Mouse (Mus musculus) adrenal gland, postnatal 10 days (tissue): ENCODE results near the gene Spata19. TPM values are rescaled to one million over a fixed set of nuclear protein-coding genes. Genes with fewer than 3 reads are reported as not detected.

Experiments used
- DNase-seq: peaks from one replicate; pipeline ENCODE4 v3.0.0; 2021; ENCODE audit warnings: mixed read lengths
- long read RNA-seq, 2 experiments: library from polyadenylated mRNA; stranded (forward); transcript quantifications; one replicate each; pipeline ENCODE4 v2.0.0; 2021
- total RNA-seq, 2 experiments: library from RNA; stranded (reverse); gene quantifications; 2 replicates each; pipeline ENCODE4 v1.2.3; 2021

Gene Spata19
- not detected for total RNA-seq
- long read RNA-seq, experiment 1, result 0 reads
- long read RNA-seq, experiment 2, result 0 reads

DNA sequence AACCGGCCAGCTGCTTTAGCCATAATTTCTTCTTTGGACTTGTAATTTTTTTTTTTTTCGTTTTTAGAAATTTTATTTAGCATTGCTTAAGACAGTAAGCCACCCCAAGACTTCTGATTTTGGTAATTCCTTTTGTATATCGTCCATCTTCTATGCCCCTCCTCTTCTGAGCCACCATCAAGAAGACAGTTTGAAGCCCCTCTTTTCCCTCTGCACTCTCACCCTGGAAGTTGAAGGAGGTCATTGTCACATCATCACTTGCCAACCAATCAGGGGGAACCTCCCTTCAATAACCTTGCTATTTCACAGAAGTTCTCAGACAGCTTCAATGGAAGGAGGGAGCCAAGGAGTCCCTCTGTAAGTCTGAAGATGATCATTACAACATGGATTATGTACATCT, at the start of gene Spata19:
Gene Spata19 (plus strand): TSS at position 301 of the 400 bp plus-strand sequence.
- DNase-seq, result no peak

DNA sequence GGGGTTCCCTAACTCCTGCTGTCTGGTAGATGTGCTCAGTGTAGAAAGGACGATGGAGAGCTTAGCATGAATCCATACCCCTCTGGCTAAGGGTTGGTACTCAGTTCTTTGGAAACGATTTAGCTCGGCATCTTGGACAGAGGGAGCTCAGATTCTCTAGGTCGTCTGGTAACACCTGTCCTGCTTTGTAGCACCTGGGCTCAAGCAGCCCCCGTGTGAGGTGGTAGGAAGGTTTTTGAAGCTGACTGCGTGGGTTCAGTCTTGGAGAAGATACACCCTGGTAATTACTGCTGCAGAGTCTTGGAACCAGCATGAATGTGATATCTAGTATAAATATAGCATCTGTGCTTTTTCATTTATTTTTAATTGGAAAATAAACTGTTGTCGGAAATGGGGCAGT, 43.5 kb upstream of the Spata19 start:
- no peak for DNase-seq

DNA sequence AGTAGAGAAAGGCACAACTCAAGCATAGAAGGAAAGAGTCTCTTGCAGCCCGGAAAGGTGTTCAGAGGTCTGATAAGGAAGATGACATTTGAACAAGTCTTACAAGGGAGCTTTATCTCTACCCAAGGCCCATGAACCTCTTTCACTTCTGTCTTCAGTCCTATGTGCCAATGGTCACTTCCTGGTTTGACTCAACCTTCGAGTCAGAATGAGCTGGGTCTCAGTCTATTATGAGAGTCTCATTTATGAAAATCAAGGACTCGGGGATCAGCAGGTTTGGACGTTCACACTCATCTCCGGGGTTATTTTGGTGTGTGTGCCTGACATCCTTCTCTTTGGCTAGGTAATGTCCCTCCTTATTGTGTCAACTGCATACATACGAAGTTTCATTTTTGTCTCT, 38.7 kb upstream of the Spata19 start:
- no peak for DNase-seq

DNA sequence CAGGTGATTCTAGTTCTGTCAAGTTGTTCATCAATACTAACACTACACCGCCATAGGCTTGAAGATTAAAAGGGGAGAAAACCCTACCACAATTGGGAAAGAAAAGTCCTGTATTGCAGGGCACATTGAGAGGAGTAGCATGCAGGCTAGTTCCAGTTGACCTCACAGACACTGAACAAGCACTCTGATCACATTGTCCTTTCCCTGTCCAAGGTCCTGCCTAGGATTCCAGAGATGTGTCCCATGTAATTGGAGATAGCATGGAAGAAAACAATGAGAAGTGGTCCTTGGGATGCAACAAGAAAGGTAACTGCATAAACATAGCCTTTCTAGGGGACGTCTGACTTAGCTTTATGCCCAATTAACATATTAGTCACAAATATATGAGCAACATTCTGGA, 29.4 kb upstream of the Spata19 start:
- no peak for DNase-seq

DNA sequence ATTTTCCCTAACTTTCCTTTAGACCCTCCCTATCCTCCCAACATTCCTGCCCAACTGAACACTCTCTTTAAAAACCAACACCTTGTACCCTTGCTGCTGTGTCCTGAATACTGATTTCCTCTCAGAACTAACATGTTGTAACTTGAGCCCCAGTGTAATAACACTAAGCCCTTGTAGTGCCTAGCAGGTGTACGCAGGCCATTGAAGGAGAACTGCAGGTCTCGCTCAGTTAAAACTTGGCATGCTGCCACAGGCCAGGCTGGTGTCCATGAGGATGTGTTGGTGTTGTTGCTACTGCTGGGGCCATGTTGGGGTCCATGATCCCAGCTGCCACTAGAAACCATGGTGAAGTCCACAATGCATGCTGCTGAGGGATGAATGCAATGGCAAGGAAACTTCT, 27.5 kb upstream of the Spata19 start:
- no peak for DNase-seq

DNA sequence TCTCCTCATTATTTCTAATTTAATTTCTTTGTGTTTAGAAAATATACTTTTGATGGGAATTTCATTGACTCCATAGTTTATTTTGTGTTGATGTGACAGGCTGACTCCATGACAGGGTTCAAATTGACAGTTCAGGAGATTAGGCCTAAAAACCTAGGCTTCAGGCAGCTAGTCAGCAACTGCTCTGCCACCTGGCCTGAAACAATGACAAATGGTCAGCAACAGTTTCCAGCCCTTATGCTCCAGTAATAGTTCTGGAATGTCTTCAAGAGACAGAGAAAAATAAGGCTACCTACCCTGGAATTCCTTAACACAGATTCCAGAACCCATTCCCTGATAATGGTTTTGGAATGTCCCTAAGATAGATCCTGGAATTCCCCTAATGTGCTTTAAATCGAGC, 20.9 kb upstream of the Spata19 start:
- no peak for DNase-seq

DNA sequence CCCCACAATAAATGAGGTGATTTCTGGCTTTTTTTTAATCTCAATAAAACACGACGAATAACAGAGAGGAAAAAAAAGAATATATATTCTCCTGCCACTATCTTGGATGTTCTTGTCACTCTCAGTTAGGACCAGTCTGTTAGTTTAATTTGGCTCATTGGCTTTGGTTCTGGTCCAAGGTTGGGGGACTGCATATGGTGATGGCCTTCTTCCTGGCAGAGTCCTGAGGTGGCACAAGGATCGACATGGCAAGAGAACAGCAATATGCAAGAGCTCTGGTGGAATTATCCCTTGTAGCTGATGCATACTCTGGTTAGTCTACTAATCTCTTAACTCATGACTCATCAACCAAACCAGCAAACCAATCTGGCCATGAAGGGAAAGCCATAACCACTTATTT, 9.6 kb upstream of the Spata19 start:
- no peak for DNase-seq

DNA sequence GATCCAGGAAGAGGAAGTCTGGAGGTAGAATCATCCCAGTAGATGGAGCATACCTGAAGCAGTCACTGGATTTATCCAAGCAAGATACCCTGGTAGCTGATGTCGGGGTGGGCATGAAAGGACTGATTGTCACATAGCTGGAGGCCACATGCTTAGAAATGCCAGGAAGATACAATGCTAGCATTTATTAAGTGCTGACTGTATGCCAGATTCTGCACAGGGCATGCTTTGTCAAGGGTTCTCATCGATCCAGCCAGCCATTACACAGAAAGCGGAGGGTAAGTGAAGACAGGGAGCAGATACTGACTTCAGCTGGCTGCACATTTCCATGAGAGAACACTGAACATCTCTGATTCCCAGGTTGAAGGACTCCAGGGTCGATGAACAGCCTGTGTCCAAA, 4.6 kb downstream of the Spata19 start:
- DNase-seq, result no peak

DNA sequence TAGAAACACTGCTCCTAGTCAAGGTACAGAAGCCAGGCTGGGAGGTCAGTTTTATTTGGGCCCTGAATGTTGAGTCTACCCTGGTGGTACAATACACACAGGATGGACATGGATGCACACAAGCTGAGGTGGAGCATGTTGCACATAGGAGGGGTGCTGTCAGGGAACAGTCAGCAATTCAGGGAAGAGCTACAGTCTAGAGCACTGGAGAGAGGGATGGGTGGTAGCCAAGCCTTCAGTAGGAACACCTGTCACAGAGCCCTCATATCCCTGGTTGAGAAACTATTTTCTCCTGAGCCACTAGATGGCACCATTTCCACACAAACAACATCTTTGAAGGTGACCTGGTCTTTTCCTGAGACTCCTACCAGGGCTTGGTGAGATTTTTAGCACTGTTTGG, 13.1 kb downstream of the Spata19 start:
- DNase-seq, result peak; percentile 37

DNA sequence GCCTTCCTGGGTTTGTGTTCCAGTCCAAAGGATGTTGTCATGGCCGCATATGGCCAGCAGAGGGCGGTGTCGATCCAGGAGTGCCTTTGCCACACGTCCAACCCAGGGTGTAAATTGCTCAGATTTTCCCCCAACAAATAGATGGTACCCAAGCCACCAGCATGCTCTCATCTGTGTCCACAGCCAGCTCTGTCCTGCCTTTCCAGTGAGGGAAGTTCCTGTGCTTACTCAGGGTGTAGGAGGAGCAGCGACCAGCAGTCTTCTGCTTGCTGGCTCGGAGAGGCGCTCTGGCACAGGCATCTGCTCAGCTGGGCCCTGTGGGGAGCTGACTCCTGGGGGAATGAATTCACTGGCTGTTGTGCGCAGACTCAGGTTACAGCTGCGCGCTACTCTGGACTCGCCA, 17.5 kb downstream of the Spata19 start:
- DNase-seq, result peak; percentile 73

DNA sequence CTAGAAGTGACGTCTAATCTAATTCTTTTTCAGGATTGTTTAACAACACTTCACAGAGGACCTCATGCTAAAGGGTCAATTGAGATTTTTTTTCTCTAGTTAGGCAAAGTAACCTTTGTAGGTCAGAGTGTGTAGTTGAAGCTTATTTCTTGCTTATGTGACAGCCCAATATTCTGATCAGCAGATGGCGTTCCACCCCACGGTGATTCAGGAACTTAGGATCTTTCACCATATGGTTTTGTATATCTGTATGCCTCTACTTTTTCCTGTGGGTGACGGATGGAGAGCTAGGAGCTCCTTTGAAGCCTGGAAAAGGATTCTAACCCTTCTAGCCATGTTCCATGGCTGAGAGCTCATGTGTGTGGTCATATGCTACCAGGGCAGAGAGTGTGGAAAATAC, 27.9 kb downstream of the Spata19 start:
- DNase-seq, result no peak

DNA sequence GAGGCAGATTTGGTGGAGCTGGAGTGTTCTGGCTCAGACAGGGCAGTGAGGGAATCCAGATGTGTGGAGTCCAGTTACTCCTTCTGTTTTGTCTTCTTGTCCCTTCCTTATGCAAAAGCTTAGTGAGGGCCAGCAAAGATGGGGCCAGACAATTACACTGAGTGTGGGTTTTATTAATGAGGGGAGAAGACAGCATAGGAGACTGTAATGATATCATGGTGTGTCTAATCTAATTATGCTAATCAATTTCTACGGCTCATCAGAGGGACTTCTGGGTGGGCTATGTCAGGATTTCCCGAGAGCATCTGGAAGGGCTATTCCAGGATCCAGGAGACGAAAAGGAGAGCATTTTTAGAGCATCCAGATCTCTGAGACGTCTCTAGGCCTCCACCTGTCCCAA, 32.0 kb downstream of the Spata19 start:
- no peak for DNase-seq

DNA sequence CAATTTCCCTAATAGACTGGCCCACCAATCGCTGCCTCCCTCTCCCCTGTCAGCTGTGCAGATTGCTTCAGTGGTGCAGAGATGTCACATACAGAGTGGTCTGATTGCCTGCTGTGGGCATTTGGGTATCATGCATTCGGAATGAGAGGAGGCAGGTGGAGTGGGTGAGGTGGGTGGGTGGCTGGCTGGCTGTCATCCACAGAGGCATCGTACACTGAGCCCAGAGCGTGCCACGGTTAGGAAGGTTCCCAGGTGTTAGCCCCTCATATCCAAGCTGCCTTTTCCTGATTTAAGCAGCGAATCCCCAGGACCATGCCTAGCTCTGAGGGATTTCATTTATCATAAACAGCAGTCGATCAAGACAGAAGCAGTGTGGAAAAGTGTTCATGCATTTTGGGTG, 36.7 kb downstream of the Spata19 start:
- DNase-seq, result no peak

DNA sequence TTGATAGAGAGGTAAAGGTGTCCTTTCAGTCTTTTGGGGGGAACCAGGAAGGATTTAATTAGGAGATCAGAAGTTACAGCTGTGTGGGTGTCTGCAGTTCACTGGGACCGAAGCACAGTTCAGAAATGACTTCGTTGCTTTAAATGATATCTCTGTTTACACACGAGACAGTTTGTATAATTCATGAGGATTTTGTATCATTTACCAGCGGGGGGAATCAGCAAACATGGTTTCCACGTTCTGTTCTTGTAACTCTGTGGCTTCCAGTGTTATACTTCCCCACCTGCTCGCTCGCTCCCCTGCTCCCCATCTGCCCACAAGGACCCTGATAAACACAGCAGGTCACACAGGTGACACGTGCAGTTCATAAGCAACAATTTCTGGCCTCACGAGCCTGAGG, 39.3 kb downstream of the Spata19 start:
- no peak for DNase-seq

DNA sequence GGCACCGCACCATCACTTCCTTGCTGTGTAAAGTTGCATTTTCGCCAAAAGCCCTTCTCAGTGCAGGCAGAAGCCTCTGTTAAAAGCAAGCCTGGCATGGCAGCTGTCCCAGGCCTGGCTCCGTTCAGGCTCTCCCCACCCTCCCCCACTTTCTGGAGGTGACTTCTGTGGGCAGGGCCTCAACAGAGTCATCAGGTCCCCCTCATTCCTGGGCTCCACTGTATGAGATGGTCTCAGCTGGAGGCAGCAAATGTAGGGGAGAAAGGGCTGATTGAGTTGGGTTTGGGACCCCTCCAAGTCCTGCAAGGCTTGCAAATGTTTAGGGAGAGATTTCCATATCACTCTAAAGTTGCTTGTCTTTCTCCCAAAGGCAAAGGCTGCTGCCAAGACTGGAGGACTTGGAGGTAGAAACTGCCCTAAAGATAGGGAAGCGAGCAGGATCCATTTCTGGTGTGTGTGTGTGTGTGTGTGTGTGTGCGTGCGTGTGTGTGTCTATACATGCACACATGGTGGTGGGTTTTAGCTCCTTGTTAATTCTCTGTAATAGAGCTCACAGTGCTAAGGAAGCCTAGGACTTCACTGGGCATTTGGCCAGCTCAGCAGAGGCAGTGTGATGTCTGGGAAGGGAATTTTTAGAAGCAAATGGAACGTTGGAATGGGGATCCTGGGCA, 40.9 kb downstream of the Spata19 start:
- no peak for DNase-seq

DNA sequence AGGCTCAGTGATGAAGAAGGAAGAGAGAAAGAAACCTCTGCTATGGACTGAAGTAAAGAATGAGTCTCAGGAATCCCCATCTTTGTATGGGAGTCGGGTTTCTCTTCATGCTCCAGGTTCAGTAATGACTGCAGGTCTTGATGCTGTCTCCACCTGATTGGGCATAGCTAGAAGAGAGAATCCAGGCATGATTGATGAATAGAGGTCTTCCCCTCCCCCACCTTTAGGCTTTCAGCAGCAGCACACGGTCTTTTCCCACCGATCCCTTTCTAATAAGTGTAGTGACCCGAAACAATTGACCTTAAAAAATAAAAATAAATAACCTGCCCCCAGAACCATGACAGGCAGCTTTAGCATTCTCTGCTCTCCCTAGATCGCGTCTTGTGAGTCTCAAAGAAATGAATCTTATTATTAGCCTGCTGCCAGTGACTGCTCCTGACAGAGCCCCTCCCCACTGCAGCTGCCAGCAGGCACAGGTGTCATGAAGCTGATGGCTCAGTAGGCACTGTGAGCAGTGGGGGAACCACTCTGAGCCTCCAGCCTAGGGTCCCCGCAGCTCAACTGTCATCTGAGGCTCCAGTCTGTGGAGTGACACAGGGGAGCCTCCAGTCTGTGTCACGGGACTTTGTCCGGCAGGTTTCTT, 53.3 kb downstream of the Spata19 start:
- no peak for DNase-seq

Other genes starting within 250 kb of the Spata19 start
- 10 to 100 TPM; 31.2 to 35.0 TPM for gene Jam3, start 241.4 kb upstream of the Spata19 start, total RNA-seq
- gene Igsf9b, start 97.6 kb upstream of the Spata19 start, total RNA-seq, result 1 to 10 TPM; 3.6 to 6.8 TPM